Mouse (Mus musculus) stomach, embryonic 15.5 days (tissue): Measurements from ENCODE around the gene Ep300. TPM values are rescaled to one million over a fixed set of nuclear protein-coding genes. Genes with fewer than 3 reads are reported as not detected.

ENCODE experiments used
- ATAC-seq: fragments of 200-750 bp; cut with Nextera tagmentation; 2 replicates; pipeline ENCODE4 v1.8.0; 2017; ENCODE audit warnings: low read depth, moderate number of reproducible peaks, moderate TSS enrichment; ENCODE audit not compliant: insufficient read depth, low FRiP score
- H3K27ac ChIP-seq: fragments of 300-500 bp; sonication (generic); 2 replicates; pipeline ENCODE4 v1.5.1; 2015; ENCODE audit warnings: mild to moderate bottlenecking, inconsistent platforms
- H3K27me3 ChIP-seq: fragments of 300-500 bp; sonication (generic); replicated peaks from 2 replicates; pipeline ENCODE4 v1.6.1; 2015; ENCODE audit warnings: inconsistent platforms
- H3K36me3 ChIP-seq: fragments of 300-500 bp; sonication (generic); 2 replicates; pipeline ENCODE4 v1.6.1; 2015; ENCODE audit warnings: inconsistent platforms
- H3K4me1 ChIP-seq: fragments of 300-500 bp; sonication (generic); 2 replicates; pipeline ENCODE4 v1.6.1; 2015; ENCODE audit warnings: inconsistent platforms
- H3K4me2 ChIP-seq: fragments of 300-500 bp; sonication (generic); 2 replicates; pipeline ENCODE4 v1.6.1; 2015; ENCODE audit warnings: mild to moderate bottlenecking, inconsistent platforms
- H3K4me3 ChIP-seq: fragments of 300-500 bp; sonication (generic); replicated peaks from 2 replicates; pipeline ENCODE4 v1.5.1; 2015; ENCODE audit warnings: inconsistent platforms
- H3K9ac ChIP-seq: fragments of 300-500 bp; sonication (generic); 2 replicates; pipeline ENCODE4 v1.6.1; 2015; ENCODE audit warnings: inconsistent platforms
- H3K9me3 ChIP-seq: fragments of 300-500 bp; sonication (generic); 2 replicates; pipeline ENCODE4 v1.6.1; 2016; ENCODE audit warnings: inconsistent platforms
- WGBS: fragments of 180-500 bp; shearing (Covaris S2); methylation state at CpG from one replicate; pipeline ENCODE4 v1.1.7; 2015; 5-methylcytosine and 5-hydroxymethylcytosine counted together
- polyA plus RNA-seq: library from polyadenylated mRNA; unstranded; fragments of >200 nt; fragmentation: Nextera tagmentation; extraction: Ambion mirVana; gene quantifications from 2 replicates; pipeline ENCODE4 v1.2.1, GENCODE M21; 2015

The Ep300 gene
- polyA plus RNA-seq, 1 experiment from 2014 or later, result 13.1 TPM

DNA sequence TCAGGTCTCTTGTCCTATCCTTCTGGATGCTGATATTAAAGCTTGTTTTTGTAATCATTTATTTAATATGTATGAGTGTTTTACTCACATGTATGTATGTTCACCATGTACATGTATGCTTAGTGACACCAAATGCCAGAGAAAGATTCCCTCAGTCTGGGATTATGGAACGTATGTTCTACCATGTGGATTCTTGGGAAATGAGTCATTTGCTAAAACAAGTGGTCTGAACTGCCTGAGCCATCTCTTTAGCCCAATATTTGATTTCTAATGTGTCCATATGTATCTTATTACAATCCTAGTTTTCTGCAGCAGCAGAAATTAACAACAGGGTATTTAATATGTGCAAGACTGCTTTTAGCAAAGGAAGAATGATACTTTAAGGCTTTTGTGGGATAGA lies 20.1 kb downstream of the Ep300 start:
- WGBS, result 67% methylated on average over 1 of the region's 1 CpGs

GRCm38 (mm10) chr15:81606634-81607033 lies 21.5 kb downstream of the Ep300 start:
- WGBS, result 78% methylated on average over 1 of the region's 1 CpGs
- Histone ChIP-seq H3K4me1 (no peaks in the 10 kb centered on the region), H3K4me3 (no peak overlapping the region), H3K27ac (no peak overlapping the region), H3K4me2 (no peak overlapping the region), H3K27me3 (no peaks in the 10 kb centered on the region), H3K9me3 (no peaks in the 10 kb centered on the region), H3K9ac (no peak overlapping the region), H3K36me3 (peaks cover 19% of the 10 kb centered on the region)
- no peak for ATAC-seq

More for the DNA sequence above, 20.1 kb downstream of the Ep300 start:
- H3K27ac ChIP-seq, result no peak overlapping the region
- no peaks in the 10 kb centered on the region for H3K4me1 ChIP-seq
- no peak overlapping the region for H3K4me3 ChIP-seq
- no peak overlapping the region for H3K9ac ChIP-seq
- no peaks in the 10 kb centered on the region for H3K9me3 ChIP-seq
- ATAC-seq, result no peak
- no peak overlapping the region for H3K4me2 ChIP-seq
- H3K27me3 ChIP-seq, result no peaks in the 10 kb centered on the region
- peaks cover 16% of the 10 kb centered on the region for H3K36me3 ChIP-seq

DNA sequence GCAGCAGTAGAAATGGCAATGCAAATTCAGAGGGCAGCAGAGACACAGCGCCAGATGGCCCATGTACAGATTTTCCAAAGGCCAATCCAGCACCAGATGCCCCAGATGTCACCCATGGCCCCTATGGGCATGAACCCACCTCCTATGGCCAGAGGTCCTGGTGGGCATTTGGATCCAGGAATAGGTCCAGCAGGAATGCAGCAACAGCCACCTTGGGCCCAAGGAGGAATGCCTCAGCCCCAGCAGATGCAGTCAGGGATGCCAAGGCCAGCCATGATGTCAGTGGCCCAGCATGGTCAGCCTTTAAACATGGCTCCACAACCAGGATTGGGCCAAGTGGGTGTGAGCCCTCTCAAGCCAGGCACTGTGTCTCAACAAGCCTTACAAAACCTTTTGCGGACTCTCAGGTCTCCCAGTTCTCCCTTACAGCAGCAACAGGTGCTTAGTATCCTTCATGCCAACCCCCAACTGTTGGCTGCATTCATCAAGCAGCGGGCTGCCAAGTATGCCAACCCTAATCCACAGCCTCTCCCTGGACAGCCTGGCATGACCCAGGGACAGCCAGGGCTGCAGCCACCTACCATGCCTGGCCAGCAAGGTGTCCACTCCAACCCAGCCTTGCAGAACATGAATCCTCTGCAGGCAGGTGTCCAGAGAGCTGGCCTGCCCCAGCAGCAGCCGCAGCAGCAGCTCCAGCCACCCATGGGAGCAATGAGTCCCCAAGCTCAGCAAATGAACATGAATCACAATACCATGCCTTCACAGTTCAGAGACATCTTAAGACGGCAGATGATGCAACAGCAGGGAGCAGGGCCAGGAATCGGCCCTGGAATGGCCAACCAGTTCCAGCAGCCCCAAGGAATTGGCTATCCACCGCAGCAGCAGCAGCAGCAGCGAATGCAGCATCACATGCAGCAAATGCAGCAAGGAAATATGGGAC lies 64.6 kb downstream of the Ep300 start:
- ATAC-seq, result peak; percentile 31; the same call in 1 of the 2 replicates
- Histone ChIP-seq H3K27ac (no peak overlapping the region), H3K4me3 (no peak overlapping the region), H3K4me1 (no peaks in the 10 kb centered on the region), H3K9me3 (no peaks in the 10 kb centered on the region), H3K36me3 (peaks cover 51% of the 10 kb centered on the region), H3K27me3 (no peaks in the 10 kb centered on the region), H3K4me2 (no peak overlapping the region), H3K9ac (no peak overlapping the region)
- WGBS, result 91% methylated on average over 8 of the region's 8 CpGs

- Histone ChIP-seq H3K9me3 (no peaks in the 10 kb centered on the region), H3K27me3 (no peaks in the 10 kb centered on the region), H3K4me1 (no peaks in the 10 kb centered on the region), H3K4me2 (no peak overlapping the region), H3K27ac (no peak overlapping the region), H3K4me3 (no peak overlapping the region), H3K9ac (no peak overlapping the region), H3K36me3 (peaks cover 43% of the 10 kb centered on the region)
- ATAC-seq, result no peak
- 87% methylated on average over 7 of the region's 7 CpGs for WGBS
Measured at GRCm38 (mm10) chr15:81650636-81651035, 65.5 kb downstream of the Ep300 start.

GRCm38 (mm10) chr15:81661701-81662100 lies 76.5 kb downstream of the Ep300 start:
- Histone ChIP-seq H3K4me3 (no peak overlapping the region), H3K4me1 (peaks cover 7% of the 10 kb centered on the region; the same call in 1 of the 2 replicates), H3K36me3 (no peaks in the 10 kb centered on the region), H3K27me3 (no peaks in the 10 kb centered on the region), H3K4me2 (no peak overlapping the region), H3K9ac (no peak overlapping the region), H3K9me3 (no peaks in the 10 kb centered on the region), H3K27ac (no peak overlapping the region)
- ATAC-seq, result no peak
- 88% methylated on average over 2 of the region's 2 CpGs for WGBS

DNA sequence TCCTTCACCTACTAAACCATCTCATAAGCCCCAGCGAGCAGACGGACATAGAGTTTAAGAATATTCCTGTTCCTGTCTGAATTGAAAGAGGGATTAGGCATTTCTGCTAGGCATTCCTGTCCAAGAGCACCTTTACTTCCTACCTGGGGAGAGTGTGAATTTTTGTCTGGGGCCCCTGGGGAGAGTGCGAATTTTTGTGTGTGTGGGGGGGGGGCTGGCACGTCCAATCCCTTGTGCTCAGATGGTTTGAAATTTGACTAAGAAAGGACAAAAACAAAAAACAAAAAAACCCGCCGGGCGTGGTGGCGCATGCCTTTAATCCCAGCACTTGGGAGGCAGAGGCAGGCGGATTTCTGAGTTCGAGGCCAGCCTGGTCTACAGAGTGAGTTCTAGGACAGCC lies 78.1 kb downstream of the Ep300 start:
- no peak overlapping the region for H3K27ac ChIP-seq
- 0 out of 2 replicates have a peak, but pooled peaks have one; percentile 1 for ATAC-seq
- WGBS, result 55% methylated on average over 10 of the region's 10 CpGs

DNA sequence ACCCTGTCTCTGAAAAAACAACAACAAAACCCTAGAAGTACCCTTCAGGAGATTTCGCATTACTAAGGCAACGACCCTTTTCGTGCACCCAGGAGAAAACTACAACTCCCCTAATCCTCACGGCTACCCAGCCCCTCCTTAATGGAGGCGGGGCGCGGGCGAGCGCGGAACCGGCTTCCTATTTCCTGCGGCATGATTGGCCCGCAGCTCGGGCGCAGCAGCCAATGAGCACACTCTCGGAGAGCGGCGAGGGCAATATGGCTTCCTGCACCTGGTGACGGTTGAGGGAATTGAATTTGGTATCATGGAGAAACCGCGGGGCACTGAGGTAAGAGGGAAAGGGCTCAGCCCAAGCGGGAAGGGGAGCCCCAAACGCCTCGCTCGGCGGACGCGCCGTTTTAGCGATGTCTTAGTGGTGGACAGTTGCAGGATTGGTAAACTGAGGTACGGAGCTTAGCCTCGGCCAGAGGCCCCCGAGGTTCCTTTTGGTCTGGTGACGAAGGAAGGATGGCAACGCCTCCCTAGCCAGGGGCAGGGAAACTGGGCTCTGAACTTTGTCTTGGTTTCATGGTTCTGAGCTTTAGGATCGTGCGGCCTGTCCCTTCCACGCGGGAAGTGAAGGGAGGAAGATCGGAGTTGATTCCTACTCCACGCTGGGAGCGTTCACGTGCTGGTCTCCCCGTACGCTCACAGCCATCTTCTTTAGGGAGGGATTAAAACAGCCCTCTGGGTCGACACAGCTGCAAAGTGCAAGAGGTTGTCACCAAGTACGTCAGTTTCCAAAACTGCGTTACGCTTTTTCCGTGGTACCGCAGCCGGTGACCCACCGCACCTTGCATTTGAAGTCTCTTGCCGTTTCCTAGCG lies 78.8 kb downstream of the Ep300 start, which contains the start of gene L3mbtl2:
Gene L3mbtl2, plus strand, starts transcription at position 193 of the 865 bp plus-strand sequence.
- Histone ChIP-seq H3K4me2 (peak within 1 kb of the TSS; percentile 80), H3K9ac (peak within 1 kb of the TSS; percentile 55), H3K27ac (peak within 1 kb of the TSS; percentile 49; the same call in 1 of the 2 replicates), H3K9me3 (no peaks in the 10 kb centered on the region), H3K4me1 (peaks cover 7% of the 10 kb centered on the region; the same call in 1 of the 2 replicates), H3K27me3 (no peaks in the 10 kb centered on the region), H3K36me3 (peaks cover 9% of the 10 kb centered on the region), H3K4me3 (peak within 1 kb of the TSS; percentile 91)
- ATAC-seq, result peak; percentile 98
- WGBS, result under 1% methylated on average over 55 of the region's 55 CpGs

More for the DNA sequence above, 78.1 kb downstream of the Ep300 start:
- Histone ChIP-seq H3K4me2 (peak overlapping the region; percentile 80), H3K36me3 (peaks cover 3% of the 10 kb centered on the region; the same call in 1 of the 2 replicates), H3K4me3 (peak overlapping the region; percentile 91), H3K4me1 (peaks cover 7% of the 10 kb centered on the region; the same call in 1 of the 2 replicates), H3K9me3 (no peaks in the 10 kb centered on the region), H3K27me3 (no peaks in the 10 kb centered on the region), H3K9ac (no peak overlapping the region)

- no peak overlapping the region for H3K27ac ChIP-seq
- H3K4me2 ChIP-seq, result no peak overlapping the region
- no peaks in the 10 kb centered on the region for H3K27me3 ChIP-seq
- peaks cover 18% of the 10 kb centered on the region for H3K36me3 ChIP-seq
- H3K4me3 ChIP-seq, result no peak overlapping the region
- 90% methylated on average over 10 of the region's 10 CpGs for WGBS
- peaks cover 7% of the 10 kb centered on the region; the same call in 1 of the 2 replicates for H3K4me1 ChIP-seq
- H3K9me3 ChIP-seq, result no peaks in the 10 kb centered on the region
- ATAC-seq, result no peak
- H3K9ac ChIP-seq, result no peak overlapping the region
Measured at GRCm38 (mm10) chr15:81666957-81667356, 81.8 kb downstream of the Ep300 start.

- no peak overlapping the region for H3K9ac ChIP-seq
- no peaks in the 10 kb centered on the region for H3K9me3 ChIP-seq
- H3K4me1 ChIP-seq, result no peaks in the 10 kb centered on the region
- H3K27ac ChIP-seq, result no peak overlapping the region
- H3K4me2 ChIP-seq, result no peak overlapping the region
- H3K36me3 ChIP-seq, result peaks cover 24% of the 10 kb centered on the region
- no peak overlapping the region for H3K4me3 ChIP-seq
- WGBS, result 79% methylated on average over 4 of the region's 4 CpGs
- ATAC-seq, result no peak
- H3K27me3 ChIP-seq, result no peaks in the 10 kb centered on the region
Measured at GRCm38 (mm10) chr15:81670231-81670640, 85.1 kb downstream of the Ep300 start.

GRCm38 (mm10) chr15:81676637-81677036 lies 91.5 kb downstream of the Ep300 start:
- no peak overlapping the region for H3K9ac ChIP-seq
- H3K36me3 ChIP-seq, result peaks cover 6% of the 10 kb centered on the region; the same call in 1 of the 2 replicates
- ATAC-seq, result no peak
- no peak overlapping the region for H3K27ac ChIP-seq
- 66% methylated on average over 3 of the region's 3 CpGs for WGBS
- no peaks in the 10 kb centered on the region for H3K4me1 ChIP-seq
- H3K4me3 ChIP-seq, result no peak overlapping the region
- no peaks in the 10 kb centered on the region for H3K27me3 ChIP-seq
- no peak overlapping the region for H3K4me2 ChIP-seq
- H3K9me3 ChIP-seq, result no peaks in the 10 kb centered on the region

DNA sequence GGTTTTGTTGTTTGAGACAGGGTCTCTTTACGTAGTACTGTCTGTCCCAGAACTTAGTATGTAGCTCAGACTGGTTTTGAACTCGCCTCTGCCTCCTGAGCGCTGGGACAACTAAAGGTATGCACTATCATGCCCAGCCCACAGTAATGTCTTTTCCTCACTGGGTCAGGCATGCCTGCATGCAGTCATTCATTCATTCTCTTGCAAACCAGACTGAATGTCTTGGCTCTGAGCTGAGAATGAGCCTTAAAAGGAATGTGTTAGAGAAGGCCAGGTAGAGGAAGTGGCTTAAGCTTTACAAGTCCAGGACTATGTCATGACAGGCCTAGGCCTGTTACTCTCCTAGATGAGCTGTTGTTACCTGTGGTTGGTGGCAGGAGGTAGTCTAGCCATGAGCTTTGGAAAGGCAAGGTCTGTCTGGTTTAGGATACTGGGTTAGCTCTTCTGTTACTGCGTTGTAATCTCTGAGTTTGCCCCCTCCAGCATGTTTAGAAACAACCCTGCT lies 95.2 kb downstream of the Ep300 start:
- H3K9ac ChIP-seq, result no peak overlapping the region
- H3K4me1 ChIP-seq, result no peaks in the 10 kb centered on the region
- H3K9me3 ChIP-seq, result no peaks in the 10 kb centered on the region
- no peak overlapping the region for H3K4me2 ChIP-seq
- 90% methylated on average over 4 of the region's 4 CpGs for WGBS
- H3K27ac ChIP-seq, result no peak overlapping the region
- no peak for ATAC-seq
- no peak overlapping the region for H3K4me3 ChIP-seq
- H3K36me3 ChIP-seq, result peaks cover 15% of the 10 kb centered on the region
- H3K27me3 ChIP-seq, result no peaks in the 10 kb centered on the region
